Mouse (Mus musculus): ENCODE data around the gene Mindy2. TPM values are rescaled to one million over a fixed set of nuclear protein-coding genes. Genes with fewer than 3 reads are reported as not detected.
A peak's percentile ranks its signal among the peaks of the same experiment; 100 is the strongest.

The Mindy2 gene
- total RNA-seq, 2 experiments from 2014 or later: 17.8 to 19.0 TPM

- no peak for DNase-seq (ENCODE audit: low spot score in 2 of 2)
Measured at GRCm38 (mm10) chr9:70669197-70669596, 12.2 kb upstream of the Mindy2 start.

- DNase-seq (ENCODE audit: low spot score in 2 of 2): no peak
Measured at GRCm38 (mm10) chr9:70668048-70668447, 11.1 kb upstream of the Mindy2 start.

- DNase-seq (ENCODE audit: low spot score in 2 of 2): no peak
Measured at GRCm38 (mm10) chr9:70666811-70667210, 9.8 kb upstream of the Mindy2 start.

GRCm38 (mm10) chr9:70665372-70666145 is 8.6 kb upstream of the Mindy2 start:
- no peak for DNase-seq (ENCODE audit: low spot score in 2 of 2)

- no peak for DNase-seq (ENCODE audit: low spot score in 2 of 2)
Measured at GRCm38 (mm10) chr9:70664847-70665246, 7.9 kb upstream of the Mindy2 start.

GRCm38 (mm10) chr9:70658266-70658665 is 1.3 kb upstream of the Mindy2 start:
- DNase-seq (ENCODE audit: low spot score in 2 of 2): no peak

GRCm38 (mm10) chr9:70656130-70657007 is 605 bp downstream of the Mindy2 start, which contains the start of gene Gm10642:
Gene Gm10642, plus strand, starts transcription at chr9:70656251.
- DNase-seq (ENCODE audit: low spot score in 2 of 2): peak; percentile 2 to 12

GRCm38 (mm10) chr9:70655764-70656129 is 1.2 kb downstream of the Mindy2 start:
- no peak for DNase-seq (ENCODE audit: low spot score in 2 of 2)

GRCm38 (mm10) chr9:70654496-70654895 is 2.5 kb downstream of the Mindy2 start:
- no peak for DNase-seq (ENCODE audit: low spot score in 2 of 2)

GRCm38 (mm10) chr9:70653875-70654274 is 3.1 kb downstream of the Mindy2 start:
- DNase-seq (ENCODE audit: low spot score in 2 of 2): no peak

GRCm38 (mm10) chr9:70652221-70652620 is 4.8 kb downstream of the Mindy2 start:
- DNase-seq (ENCODE audit: low spot score in 2 of 2): no peak

GRCm38 (mm10) chr9:70650994-70651393 is 6.0 kb downstream of the Mindy2 start:
- DNase-seq (ENCODE audit: low spot score in 2 of 2): no peak

- no peak for DNase-seq (ENCODE audit: low spot score in 2 of 2)
Measured at GRCm38 (mm10) chr9:70650260-70650659, 6.7 kb downstream of the Mindy2 start.

- no peak for DNase-seq (ENCODE audit: low spot score in 2 of 2)
Measured at GRCm38 (mm10) chr9:70636748-70637147, 20.2 kb downstream of the Mindy2 start.

GRCm38 (mm10) chr9:70631665-70632064 is 25.3 kb downstream of the Mindy2 start:
- DNase-seq (ENCODE audit: low spot score in 2 of 2): no peak

GRCm38 (mm10) chr9:70629711-70630110 is 27.3 kb downstream of the Mindy2 start:
- no peak for DNase-seq (ENCODE audit: low spot score in 2 of 2)

GRCm38 (mm10) chr9:70611026-70611673 is 45.8 kb downstream of the Mindy2 start:
- DNase-seq (ENCODE audit: low spot score in 2 of 2): no peak

GRCm38 (mm10) chr9:70602186-70602845 is 54.7 kb downstream of the Mindy2 start:
- DNase-seq (ENCODE audit: low spot score in 2 of 2): no peak

GRCm38 (mm10) chr9:70598271-70598670 is 58.7 kb downstream of the Mindy2 start:
- no peak for DNase-seq (ENCODE audit: low spot score in 2 of 2)

- DNase-seq (ENCODE audit: low spot score in 2 of 2): no peak
Measured at GRCm38 (mm10) chr9:70591486-70591885, 65.5 kb downstream of the Mindy2 start.

GRCm38 (mm10) chr9:70590775-70591174 is 66.2 kb downstream of the Mindy2 start:
- no peak for DNase-seq (ENCODE audit: low spot score in 2 of 2)
